Mouse (Mus musculus): ENCODE data around the gene Specc1l. TPM values are rescaled to one million over a fixed set of nuclear protein-coding genes. Genes with fewer than 3 reads are reported as not detected.
A peak's percentile ranks its signal among the peaks of the same experiment; 100 is the strongest.

Specc1l gene
- polyA plus RNA-seq, 1 experiment from 2014 or later, result 32.7 TPM

DNA sequence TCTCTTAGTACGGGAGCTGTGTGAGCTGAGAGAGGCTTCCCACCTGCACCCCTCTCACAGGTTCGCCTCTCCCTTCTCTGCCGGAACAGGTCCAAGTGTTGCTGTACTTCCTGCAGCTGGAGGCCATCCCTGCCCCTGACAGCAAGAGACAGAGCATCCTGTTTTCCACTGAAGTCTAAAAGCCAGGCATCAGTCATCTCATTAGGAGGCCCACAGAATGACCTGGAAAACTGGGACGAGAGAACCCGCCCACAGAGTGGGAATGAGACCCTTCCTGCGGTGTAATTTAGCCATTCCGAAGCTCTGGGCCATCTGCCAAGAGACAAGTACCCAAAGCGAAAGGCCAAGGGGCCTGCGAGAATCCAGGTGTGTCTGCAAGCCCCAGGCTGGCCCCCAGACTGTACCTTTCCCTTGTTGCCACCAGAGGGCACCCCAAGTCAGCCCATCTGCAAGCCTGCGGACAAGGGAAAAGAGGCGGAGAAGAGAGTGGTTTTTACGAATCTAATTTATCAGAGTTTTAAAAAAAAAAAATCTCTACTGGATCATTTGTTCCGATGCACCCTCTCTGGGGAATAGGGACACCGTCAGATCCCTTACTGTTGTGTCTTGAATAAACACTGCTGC, 29.6 kb upstream of the Specc1l start:
- H3K36me3 ChIP-seq (ENCODE audit: control insufficient read depth, insufficient read depth, low read length), result peaks cover 39% of the 10 kb centered on the region
- no peak overlapping the region for H3K27ac ChIP-seq (ENCODE audit: low read length)
- no peak overlapping the region for H3K9ac ChIP-seq (replicated peaks; ENCODE audit: low read depth, low read length)
- H3K4me3 ChIP-seq (ENCODE audit: low read depth, low read length), result no peak overlapping the region
- 18% methylated on average over 14 of the region's 14 CpGs for WGBS
- no peaks in the 10 kb centered on the region for H3K27me3 ChIP-seq (ENCODE audit: control insufficient read depth, insufficient read depth, low read length)
- H3K9me3 ChIP-seq (ENCODE audit: control insufficient read depth, low read depth, low read length), result no peaks in the 10 kb centered on the region
- H3K4me1 ChIP-seq (ENCODE audit: control insufficient read depth, insufficient read depth, low read length), result no peaks in the 10 kb centered on the region
- peak; percentile 57; the same call in 1 of the 2 replicates for ATAC-seq (ENCODE audit: insufficient number of reproducible peaks, insufficient read depth, low FRiP score, low read depth)
- H3K4me2 ChIP-seq (replicated peaks; ENCODE audit: low read depth, low read length), result no peak overlapping the region

DNA sequence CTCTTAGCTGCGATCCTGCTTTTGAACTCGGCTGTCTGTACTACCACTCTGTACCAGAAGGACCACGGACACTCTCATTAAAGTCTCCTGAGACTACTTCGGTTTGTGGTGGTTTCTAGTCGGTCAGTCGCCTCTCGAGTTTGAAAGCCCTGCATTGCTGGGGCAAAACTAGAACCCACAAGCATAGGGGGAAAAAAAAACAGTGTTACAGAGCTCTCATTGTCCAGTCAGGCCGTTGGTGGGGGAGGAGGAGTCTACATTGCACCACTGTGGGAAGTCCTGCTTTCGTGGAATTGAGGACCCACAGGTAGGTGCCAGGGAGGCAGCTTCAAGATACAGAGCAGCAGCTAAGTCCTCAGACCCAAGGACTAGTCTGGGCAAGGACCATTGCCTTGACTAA, 27.0 kb upstream of the Specc1l start:
- Histone ChIP-seq H3K9ac (replicated peaks; ENCODE audit: low read depth, low read length) (no peak overlapping the region), H3K4me2 (replicated peaks; ENCODE audit: low read depth, low read length) (no peak overlapping the region), H3K4me3 (ENCODE audit: low read depth, low read length) (no peak overlapping the region), H3K27me3 (ENCODE audit: control insufficient read depth, insufficient read depth, low read length) (no peaks in the 10 kb centered on the region), H3K36me3 (ENCODE audit: control insufficient read depth, insufficient read depth, low read length) (peaks cover 18% of the 10 kb centered on the region), H3K9me3 (ENCODE audit: control insufficient read depth, low read depth, low read length) (no peaks in the 10 kb centered on the region), H3K4me1 (ENCODE audit: control insufficient read depth, insufficient read depth, low read length) (no peaks in the 10 kb centered on the region), H3K27ac (ENCODE audit: low read length) (no peak overlapping the region)
- WGBS, result 92% methylated on average over 9 of the region's 9 CpGs
- no peak for ATAC-seq (ENCODE audit: insufficient number of reproducible peaks, insufficient read depth, low FRiP score, low read depth)

DNA sequence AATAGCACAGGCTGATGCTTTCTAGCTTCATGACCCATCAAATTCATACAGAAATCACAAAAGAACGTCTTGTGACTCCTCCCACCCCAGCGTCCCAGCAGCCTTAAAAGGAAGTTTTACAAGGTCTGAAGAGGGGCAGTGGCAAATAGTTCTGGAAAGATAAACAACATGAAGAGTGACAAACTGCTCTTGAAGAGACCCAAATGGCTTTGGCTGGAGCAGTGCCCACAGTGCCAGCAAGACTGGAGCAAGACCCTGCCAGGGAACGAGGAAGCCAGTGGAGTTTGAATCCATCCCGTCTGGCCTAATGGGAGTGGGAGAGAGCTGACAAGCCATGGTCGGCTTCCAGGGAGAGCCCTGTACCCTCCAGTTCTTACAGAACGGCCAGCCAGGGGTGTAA, 25.3 kb upstream of the Specc1l start:
- H3K9ac ChIP-seq (replicated peaks; ENCODE audit: low read depth, low read length), result no peak overlapping the region
- no peak for ATAC-seq (ENCODE audit: insufficient number of reproducible peaks, insufficient read depth, low FRiP score, low read depth)
- no peaks in the 10 kb centered on the region for H3K9me3 ChIP-seq (ENCODE audit: control insufficient read depth, low read depth, low read length)
- 33% methylated on average over 6 of the region's 6 CpGs for WGBS
- H3K27me3 ChIP-seq (ENCODE audit: control insufficient read depth, insufficient read depth, low read length), result no peaks in the 10 kb centered on the region
- no peak overlapping the region for H3K4me3 ChIP-seq (ENCODE audit: low read depth, low read length)
- H3K4me1 ChIP-seq (ENCODE audit: control insufficient read depth, insufficient read depth, low read length), result no peaks in the 10 kb centered on the region
- no peak overlapping the region for H3K4me2 ChIP-seq (replicated peaks; ENCODE audit: low read depth, low read length)
- H3K27ac ChIP-seq (ENCODE audit: low read length), result no peak overlapping the region
- peaks cover under 1% of the 10 kb centered on the region; the same call in 1 of the 2 replicates for H3K36me3 ChIP-seq (ENCODE audit: control insufficient read depth, insufficient read depth, low read length)

DNA sequence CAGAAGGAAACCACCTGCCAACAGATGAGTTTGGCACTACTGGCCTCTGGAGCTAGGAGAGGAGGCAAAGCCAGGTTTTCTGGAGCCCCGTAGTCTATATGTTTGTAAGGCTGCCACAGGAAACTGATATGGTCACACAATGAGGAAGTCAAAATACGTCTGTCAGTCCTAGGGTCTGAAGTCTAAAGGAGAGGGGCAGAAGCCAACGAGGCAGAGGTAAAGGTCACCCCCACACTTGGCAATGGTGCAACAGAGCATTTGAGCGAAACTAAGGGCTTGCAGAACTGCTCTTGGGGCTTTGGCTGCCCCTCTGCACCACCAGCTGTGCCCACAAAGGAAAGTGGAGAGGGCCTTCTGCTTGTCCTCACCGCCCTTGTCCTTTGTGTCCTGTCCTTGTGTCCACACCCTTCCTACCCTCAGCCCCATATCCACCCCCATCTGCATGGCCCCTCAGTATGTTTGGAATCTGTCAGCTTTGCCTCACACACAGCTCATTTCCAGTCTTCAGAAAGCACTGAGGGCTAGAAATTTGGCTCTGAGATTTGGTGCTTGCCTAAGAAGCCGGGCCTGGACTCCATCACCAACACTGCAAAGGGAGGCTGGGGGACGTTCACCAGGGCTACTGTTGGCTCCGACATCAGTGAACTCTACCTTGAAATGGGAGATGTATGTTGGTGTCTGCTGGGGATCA, 24.4 kb upstream of the Specc1l start:
- 64% methylated on average over 8 of the region's 8 CpGs for WGBS
- H3K9ac ChIP-seq (replicated peaks; ENCODE audit: low read depth, low read length), result no peak overlapping the region
- no peak overlapping the region for H3K4me2 ChIP-seq (replicated peaks; ENCODE audit: low read depth, low read length)
- H3K4me3 ChIP-seq (ENCODE audit: low read depth, low read length), result no peak overlapping the region
- H3K27ac ChIP-seq (ENCODE audit: low read length), result no peak overlapping the region
- H3K9me3 ChIP-seq (ENCODE audit: control insufficient read depth, low read depth, low read length), result no peaks in the 10 kb centered on the region
- H3K36me3 ChIP-seq (ENCODE audit: control insufficient read depth, insufficient read depth, low read length), result no peaks in the 10 kb centered on the region
- no peaks in the 10 kb centered on the region for H3K4me1 ChIP-seq (ENCODE audit: control insufficient read depth, insufficient read depth, low read length)
- H3K27me3 ChIP-seq (ENCODE audit: control insufficient read depth, insufficient read depth, low read length), result no peaks in the 10 kb centered on the region
- ATAC-seq (ENCODE audit: insufficient number of reproducible peaks, insufficient read depth, low FRiP score, low read depth), result no peak

DNA sequence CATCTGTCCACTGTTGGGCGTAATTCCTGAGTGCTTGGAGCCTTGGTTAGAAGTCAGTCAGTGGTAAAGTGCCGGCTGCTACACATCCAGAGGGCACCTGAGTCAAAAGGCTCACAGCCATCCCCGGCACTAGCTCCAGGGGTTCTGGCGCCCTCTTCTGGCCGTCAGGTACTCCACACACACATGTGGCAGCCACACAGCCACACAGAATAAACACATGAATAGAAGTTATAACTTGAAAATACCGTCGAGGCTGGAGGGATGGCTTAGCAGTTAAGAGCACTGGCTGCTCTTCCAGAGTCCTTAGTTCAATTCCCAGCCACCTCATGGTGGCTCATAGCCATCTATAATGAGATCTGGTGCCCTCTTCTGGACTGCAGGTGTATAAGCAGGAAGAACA, 20.2 kb upstream of the Specc1l start:
- Histone ChIP-seq H3K4me2 (replicated peaks; ENCODE audit: low read depth, low read length) (no peak overlapping the region), H3K4me3 (ENCODE audit: low read depth, low read length) (no peak overlapping the region), H3K9me3 (ENCODE audit: control insufficient read depth, low read depth, low read length) (no peaks in the 10 kb centered on the region), H3K27ac (ENCODE audit: low read length) (no peak overlapping the region), H3K27me3 (ENCODE audit: control insufficient read depth, insufficient read depth, low read length) (no peaks in the 10 kb centered on the region), H3K9ac (replicated peaks; ENCODE audit: low read depth, low read length) (no peak overlapping the region), H3K4me1 (ENCODE audit: control insufficient read depth, insufficient read depth, low read length) (no peaks in the 10 kb centered on the region), H3K36me3 (ENCODE audit: control insufficient read depth, insufficient read depth, low read length) (no peaks in the 10 kb centered on the region)
- WGBS, result 53% methylated on average over 7 of the region's 7 CpGs
- ATAC-seq (ENCODE audit: insufficient number of reproducible peaks, insufficient read depth, low FRiP score, low read depth), result no peak

DNA sequence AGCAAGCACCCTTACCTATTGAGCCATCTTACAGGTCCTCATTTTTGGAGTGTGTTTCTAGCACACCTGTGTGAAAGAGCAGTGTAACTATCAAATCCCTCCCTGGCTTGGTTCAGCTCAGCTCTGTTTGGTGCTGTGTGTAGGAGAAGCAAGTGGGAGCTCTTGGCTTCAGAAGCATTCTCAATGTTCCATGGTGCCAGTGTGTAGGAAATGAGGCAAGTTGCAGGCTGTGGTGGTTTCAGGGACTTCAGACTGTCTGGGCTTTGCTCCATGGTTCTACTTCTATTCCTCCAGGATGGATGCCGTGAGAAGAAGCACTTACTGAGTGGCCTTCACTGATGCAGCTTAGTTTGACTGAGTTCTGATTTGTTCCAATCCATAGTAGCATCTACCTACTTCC, 14.1 kb upstream of the Specc1l start:
- Histone ChIP-seq H3K9me3 (ENCODE audit: control insufficient read depth, low read depth, low read length) (no peaks in the 10 kb centered on the region), H3K27ac (ENCODE audit: low read length) (no peak overlapping the region), H3K4me3 (ENCODE audit: low read depth, low read length) (no peak overlapping the region), H3K36me3 (ENCODE audit: control insufficient read depth, insufficient read depth, low read length) (no peaks in the 10 kb centered on the region), H3K9ac (replicated peaks; ENCODE audit: low read depth, low read length) (no peak overlapping the region), H3K27me3 (ENCODE audit: control insufficient read depth, insufficient read depth, low read length) (no peaks in the 10 kb centered on the region), H3K4me2 (replicated peaks; ENCODE audit: low read depth, low read length) (no peak overlapping the region), H3K4me1 (ENCODE audit: control insufficient read depth, insufficient read depth, low read length) (no peaks in the 10 kb centered on the region)
- WGBS, result 100% methylated on average over 1 of the region's 1 CpGs
- no peak for ATAC-seq (ENCODE audit: insufficient number of reproducible peaks, insufficient read depth, low FRiP score, low read depth)

DNA sequence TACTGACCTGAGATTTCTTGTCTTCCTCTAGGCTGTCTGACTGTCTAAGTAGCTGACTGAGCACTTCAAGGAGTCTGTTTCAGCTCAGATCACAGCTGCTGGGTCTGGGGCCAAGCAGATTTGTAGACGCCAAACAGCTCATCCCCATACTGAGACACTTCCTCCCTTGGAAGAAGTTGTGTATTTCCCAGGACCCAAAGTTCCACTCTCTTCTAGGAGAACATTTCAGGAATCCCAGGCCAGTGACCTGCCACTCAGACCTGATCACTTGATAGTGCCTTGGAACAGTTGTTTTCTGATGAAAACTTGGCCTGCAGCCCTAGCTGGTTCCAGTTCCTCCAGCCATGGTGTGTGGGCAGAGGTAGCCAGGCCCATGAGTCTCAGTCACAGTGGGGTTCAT, 11.1 kb upstream of the Specc1l start:
- Histone ChIP-seq H3K27me3 (ENCODE audit: control insufficient read depth, insufficient read depth, low read length) (no peaks in the 10 kb centered on the region), H3K27ac (ENCODE audit: low read length) (no peak overlapping the region), H3K9ac (replicated peaks; ENCODE audit: low read depth, low read length) (no peak overlapping the region), H3K4me3 (ENCODE audit: low read depth, low read length) (no peak overlapping the region), H3K4me1 (ENCODE audit: control insufficient read depth, insufficient read depth, low read length) (no peaks in the 10 kb centered on the region), H3K4me2 (replicated peaks; ENCODE audit: low read depth, low read length) (no peak overlapping the region), H3K36me3 (ENCODE audit: control insufficient read depth, insufficient read depth, low read length) (no peaks in the 10 kb centered on the region), H3K9me3 (ENCODE audit: control insufficient read depth, low read depth, low read length) (no peaks in the 10 kb centered on the region)
- no peak for ATAC-seq (ENCODE audit: insufficient number of reproducible peaks, insufficient read depth, low FRiP score, low read depth)
- WGBS, result 81% methylated on average over 1 of the region's 1 CpGs

DNA sequence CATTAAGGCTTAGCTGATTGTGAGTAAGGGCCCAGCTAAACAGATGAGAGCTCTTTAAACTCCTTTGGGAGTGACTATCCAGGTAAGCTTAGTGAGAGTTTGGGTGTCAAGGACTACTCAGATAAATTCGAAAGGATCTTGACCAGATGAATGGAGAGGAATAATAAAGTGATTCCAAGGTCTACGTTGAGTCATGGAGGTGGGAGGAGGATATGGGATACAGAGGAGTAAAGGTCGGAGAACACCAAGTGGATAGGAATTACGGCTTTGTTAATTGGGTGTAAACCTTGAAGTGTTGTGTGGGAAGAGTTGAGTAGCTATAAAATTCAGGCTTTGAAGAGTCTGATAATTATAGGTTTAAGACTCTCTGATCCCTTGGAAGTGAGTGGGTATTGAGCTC, 5.7 kb upstream of the Specc1l start:
- Histone ChIP-seq H3K9me3 (ENCODE audit: control insufficient read depth, low read depth, low read length) (no peaks in the 10 kb centered on the region), H3K4me1 (ENCODE audit: control insufficient read depth, insufficient read depth, low read length) (no peaks in the 10 kb centered on the region), H3K4me2 (replicated peaks; ENCODE audit: low read depth, low read length) (no peak overlapping the region), H3K4me3 (ENCODE audit: low read depth, low read length) (no peak overlapping the region), H3K27me3 (ENCODE audit: control insufficient read depth, insufficient read depth, low read length) (no peaks in the 10 kb centered on the region), H3K36me3 (ENCODE audit: control insufficient read depth, insufficient read depth, low read length) (no peaks in the 10 kb centered on the region), H3K27ac (ENCODE audit: low read length) (no peak overlapping the region), H3K9ac (replicated peaks; ENCODE audit: low read depth, low read length) (no peak overlapping the region)
- no peak for ATAC-seq (ENCODE audit: insufficient number of reproducible peaks, insufficient read depth, low FRiP score, low read depth)
- WGBS, result 81% methylated on average over 4 of the region's 4 CpGs

DNA sequence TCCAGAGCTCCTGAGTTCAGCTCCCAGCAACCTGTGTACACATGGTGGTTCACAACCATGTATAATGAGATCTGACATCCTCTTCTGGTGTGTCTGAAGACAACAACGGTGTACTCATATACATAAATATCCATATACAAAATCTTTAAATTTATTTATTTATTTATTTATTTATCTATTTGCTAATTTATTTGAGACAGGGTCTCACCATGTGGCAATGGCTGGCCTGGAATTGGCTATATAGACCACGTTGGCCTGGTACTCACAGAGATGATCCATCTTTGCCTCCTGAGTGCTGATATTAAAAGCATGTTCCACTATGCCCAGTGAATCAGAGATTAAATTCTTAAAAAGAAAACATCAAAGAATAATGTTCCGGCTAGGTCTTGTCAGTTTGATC, 1.0 kb upstream of the Specc1l start:
- H3K27ac ChIP-seq (ENCODE audit: low read length), result no peak overlapping the region
- no peak overlapping the region for H3K4me2 ChIP-seq (replicated peaks; ENCODE audit: low read depth, low read length)
- H3K36me3 ChIP-seq (ENCODE audit: control insufficient read depth, insufficient read depth, low read length), result no peaks in the 10 kb centered on the region
- no peak for ATAC-seq (ENCODE audit: insufficient number of reproducible peaks, insufficient read depth, low FRiP score, low read depth)
- WGBS, result 88% methylated on average over 3 of the region's 3 CpGs
- H3K9me3 ChIP-seq (ENCODE audit: control insufficient read depth, low read depth, low read length), result no peaks in the 10 kb centered on the region
- no peak overlapping the region for H3K9ac ChIP-seq (replicated peaks; ENCODE audit: low read depth, low read length)
- H3K4me1 ChIP-seq (ENCODE audit: control insufficient read depth, insufficient read depth, low read length), result peaks cover 10% of the 10 kb centered on the region; the same call in 1 of the 2 replicates
- no peaks in the 10 kb centered on the region for H3K27me3 ChIP-seq (ENCODE audit: control insufficient read depth, insufficient read depth, low read length)
- no peak overlapping the region for H3K4me3 ChIP-seq (ENCODE audit: low read depth, low read length)

Data from stomach, embryonic 14.5 days (tissue).